Mouse (Mus musculus): ENCODE measurements around the gene Gpr19. TPM values are rescaled to one million over a fixed set of nuclear protein-coding genes. Genes with fewer than 3 reads are reported as not detected.

The Gpr19 gene
- polyA plus RNA-seq, 1 experiment: 9.7 TPM

GRCm38 (mm10) chr6:134887711-134888449, 10.5 kb downstream of the Gpr19 start:
- DNase-seq (ENCODE audit: low spot score): no peak

DNA sequence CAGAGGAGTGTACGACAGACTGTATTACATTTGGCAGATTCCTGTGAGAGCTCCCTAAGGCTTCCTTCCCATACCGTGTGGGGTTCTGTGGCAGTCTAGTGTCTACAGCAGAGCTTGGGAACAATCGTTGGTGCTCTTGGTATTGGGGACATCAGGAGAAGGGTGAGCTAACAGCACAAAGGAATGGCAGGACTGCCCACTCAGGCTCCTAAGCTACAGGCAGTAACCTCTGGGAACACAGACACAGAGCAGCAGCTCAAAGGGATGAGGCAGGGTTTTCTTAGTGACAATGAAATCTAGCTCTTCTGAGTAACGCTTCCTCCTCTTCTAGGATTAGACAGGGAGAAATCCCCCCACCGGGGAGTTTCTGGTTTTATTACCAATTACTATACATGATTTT, 11.4 kb downstream of the Gpr19 start:
- no peak for DNase-seq (ENCODE audit: low spot score)

DNA sequence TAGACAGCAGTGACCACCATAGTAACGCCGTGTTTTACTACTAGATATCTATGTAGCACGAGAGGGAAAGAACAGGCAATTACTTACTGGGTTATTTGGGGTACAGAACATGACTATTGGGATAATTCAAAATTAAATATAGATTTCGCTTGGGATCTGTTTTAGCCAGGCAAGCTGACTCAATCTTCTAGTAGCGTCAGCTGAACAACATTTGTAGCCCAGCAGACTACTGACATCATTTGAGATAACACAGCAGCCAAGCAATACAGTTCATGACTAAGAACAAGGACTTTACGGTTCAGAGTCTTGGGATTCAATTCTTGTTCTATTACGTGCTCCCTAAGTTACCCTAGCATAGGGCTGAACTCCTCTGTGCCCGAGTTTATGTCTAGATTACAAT, 11.9 kb downstream of the Gpr19 start:
- DNase-seq (ENCODE audit: low spot score): no peak

DNA sequence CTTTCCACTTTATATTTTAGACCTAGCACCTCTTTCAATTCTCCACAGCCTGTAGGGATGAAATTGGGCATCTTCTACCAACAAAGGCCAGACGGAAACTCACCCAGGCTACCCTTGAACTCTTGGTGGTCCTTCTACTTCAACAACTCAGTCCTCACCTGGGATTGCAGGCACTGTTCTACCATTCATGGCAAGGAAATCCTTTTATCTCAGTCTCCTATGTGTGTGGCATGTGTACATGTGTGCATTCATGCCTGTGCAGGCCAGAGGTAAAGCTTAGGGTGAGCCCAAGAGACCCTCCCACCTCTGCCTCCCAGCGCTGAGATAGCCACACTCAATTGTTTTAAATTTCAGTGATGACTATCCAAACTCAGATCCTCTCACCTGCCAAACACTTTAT, 12.9 kb downstream of the Gpr19 start:
- DNase-seq (ENCODE audit: low spot score): no peak

DNA sequence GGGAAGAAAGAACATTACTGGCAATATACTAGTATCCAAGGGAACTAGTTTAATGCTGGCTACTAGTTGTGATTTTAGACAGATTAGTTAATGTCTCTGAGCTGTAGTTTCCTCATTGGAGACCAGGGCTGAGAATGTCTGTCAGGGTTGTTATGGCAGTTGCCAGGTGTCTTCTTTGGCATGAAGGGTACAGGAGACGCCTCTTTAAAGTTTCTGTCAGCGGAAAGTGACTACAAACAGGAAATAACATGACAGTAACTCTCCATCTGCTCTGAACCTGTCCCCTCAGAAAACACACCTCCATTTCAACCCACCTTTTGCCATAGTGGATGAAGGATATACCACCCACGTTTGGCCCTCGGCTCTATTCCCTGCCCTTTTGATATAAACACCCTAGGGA, 14.7 kb downstream of the Gpr19 start:
- no peak for DNase-seq (ENCODE audit: low spot score)

GRCm38 (mm10) chr6:134880046-134880445, 18.3 kb downstream of the Gpr19 start:
- DNase-seq (ENCODE audit: low spot score): no peak

- no peak for DNase-seq (ENCODE audit: low spot score)
Measured at GRCm38 (mm10) chr6:134879556-134879955, 18.8 kb downstream of the Gpr19 start.

DNA sequence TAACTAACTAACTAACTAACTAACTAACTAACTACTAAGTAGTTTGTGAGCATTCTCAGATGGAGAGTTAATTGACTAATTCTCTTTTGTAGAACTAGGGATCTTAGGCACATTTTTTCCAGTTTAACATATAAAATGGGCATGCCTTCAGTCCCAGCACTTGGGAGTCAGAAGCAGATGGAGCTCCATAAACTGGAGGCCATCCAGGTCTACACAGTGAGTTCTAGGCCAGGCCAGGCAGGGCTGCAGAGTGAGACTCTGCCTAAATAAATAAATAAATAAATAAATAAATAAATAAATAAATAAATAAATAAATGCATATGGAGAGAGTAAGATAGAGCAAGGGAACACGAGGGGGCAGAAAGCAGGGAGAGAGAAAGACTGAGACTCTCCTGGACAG, 20.5 kb downstream of the Gpr19 start:
- DNase-seq (ENCODE audit: low spot score): no peak

- DNase-seq (ENCODE audit: low spot score): no peak
Measured at GRCm38 (mm10) chr6:134877276-134877675, 21.1 kb downstream of the Gpr19 start.

DNA sequence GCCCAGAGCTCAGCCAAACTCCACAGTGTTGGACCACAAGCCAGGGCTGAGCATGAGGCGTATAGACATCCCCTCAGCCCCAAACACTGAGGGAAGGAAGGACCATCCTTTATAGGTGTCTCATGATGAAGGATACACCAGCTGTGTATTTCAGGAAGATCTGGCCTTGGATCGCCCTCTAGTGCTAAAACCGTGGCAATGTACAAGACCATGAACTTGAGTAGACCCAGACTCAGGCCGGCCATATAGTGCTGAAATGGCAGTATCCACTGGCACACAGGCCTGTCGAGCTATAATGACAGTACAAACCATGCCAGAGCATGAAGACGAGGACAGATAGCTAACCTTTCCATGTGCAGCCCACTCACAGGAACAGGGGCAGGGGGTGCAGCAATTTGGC, 21.6 kb downstream of the Gpr19 start:
- no peak for DNase-seq (ENCODE audit: low spot score)

- DNase-seq (ENCODE audit: low spot score): no peak
Measured at GRCm38 (mm10) chr6:134873018-134873417, 25.4 kb downstream of the Gpr19 start.

- DNase-seq (ENCODE audit: low spot score): no peak
Measured at GRCm38 (mm10) chr6:134872236-134872635, 26.1 kb downstream of the Gpr19 start.

DNA sequence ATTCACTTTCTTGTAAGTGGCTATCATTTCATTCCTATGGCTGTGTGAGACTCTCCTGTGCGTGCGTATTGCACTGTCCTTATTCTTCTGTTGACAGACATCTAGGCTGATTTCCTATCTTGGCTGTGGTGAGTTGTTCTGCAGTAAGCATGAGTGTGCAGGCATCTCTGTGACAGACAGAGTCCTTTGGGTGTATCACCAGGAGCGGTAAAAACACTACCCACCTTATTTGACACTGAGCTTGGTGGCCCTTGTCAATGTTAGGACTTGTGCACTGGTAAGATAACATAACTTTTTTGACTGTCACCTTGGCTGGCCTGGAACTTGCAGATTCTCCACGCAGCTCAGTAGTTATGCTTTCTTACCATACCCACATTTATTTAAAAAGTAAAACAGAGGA, 27.5 kb downstream of the Gpr19 start:
- no peak for DNase-seq (ENCODE audit: low spot score)

DNA sequence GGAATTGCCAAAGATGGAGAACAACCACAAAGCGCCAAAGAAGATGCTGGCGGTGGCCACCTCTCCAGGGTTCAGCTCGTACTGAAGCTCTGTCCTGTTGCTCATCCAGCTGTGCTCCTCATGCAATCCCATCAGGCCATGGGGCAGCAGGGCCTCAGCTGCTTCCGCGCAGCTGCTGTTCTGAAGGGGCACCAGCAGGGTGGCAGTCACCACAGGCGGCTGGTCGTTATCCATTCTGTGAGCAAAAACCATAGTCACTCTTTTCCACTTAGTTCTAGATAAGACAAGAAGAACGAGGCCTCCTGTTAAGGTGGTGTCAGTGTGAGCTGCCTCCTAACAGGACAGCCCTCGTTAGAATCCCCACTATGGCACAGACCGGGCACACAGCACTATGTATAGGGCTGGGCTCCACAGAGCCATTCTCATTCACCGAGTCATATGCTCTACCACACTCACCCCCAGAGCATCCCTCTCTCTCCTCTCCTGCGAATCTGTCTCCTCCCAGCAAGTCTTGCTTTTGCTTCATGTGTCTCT, 28.1 kb downstream of the Gpr19 start:
- DNase-seq (ENCODE audit: low spot score): no peak

GRCm38 (mm10) chr6:134867325-134867724, 31.1 kb downstream of the Gpr19 start:
- no peak for DNase-seq (ENCODE audit: low spot score)

GRCm38 (mm10) chr6:134866113-134866512, 32.3 kb downstream of the Gpr19 start:
- DNase-seq (ENCODE audit: low spot score): no peak

DNA sequence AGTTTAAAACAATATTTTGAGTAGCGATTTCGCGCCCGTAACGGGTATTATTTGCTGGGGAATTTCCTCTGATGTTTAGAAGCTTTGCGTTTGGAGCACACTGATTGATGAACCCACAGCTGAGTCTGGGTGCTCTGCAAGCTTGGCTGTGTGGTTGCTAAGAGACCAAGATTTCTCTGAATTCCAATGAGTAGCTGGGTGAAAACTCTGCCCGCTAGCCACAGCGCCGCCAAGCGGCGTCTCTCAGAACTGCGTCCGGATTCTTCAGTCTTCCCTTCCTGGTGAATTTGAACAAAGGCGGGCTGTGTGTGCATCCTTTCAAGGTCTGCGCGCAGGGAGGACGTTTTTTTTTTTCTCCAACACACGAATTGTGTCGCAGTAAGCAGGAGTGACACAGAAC, 35.2 kb downstream of the Gpr19 start:
- DNase-seq (ENCODE audit: low spot score): peak; percentile 86

DNA sequence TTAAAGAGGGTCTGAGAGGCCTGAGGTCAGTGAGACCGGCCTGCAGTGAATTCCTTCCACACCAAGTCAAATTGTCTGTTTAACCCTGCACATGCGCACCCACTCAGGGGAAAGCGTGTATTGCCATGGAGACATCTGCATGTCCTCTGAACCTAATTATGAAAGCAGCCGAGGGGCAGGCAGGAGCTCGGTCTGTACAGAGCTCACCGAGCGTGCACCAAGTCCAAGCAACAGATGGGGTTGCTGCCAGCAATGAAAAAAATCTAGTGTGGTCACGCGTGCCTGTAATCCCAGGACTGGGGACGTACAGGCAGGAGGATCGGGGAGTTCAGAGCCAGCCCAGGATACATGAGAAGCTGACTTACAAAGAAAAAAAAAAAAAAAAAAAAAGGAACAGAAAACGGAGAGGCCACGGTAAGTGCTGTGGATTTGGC, 35.7 kb downstream of the Gpr19 start:
- DNase-seq (ENCODE audit: low spot score): no peak

GRCm38 (mm10) chr6:134861386-134861785, 37.0 kb downstream of the Gpr19 start:
- no peak for DNase-seq (ENCODE audit: low spot score)

- DNase-seq (ENCODE audit: low spot score): no peak
Measured at GRCm38 (mm10) chr6:134860275-134860674, 38.1 kb downstream of the Gpr19 start.

DNA sequence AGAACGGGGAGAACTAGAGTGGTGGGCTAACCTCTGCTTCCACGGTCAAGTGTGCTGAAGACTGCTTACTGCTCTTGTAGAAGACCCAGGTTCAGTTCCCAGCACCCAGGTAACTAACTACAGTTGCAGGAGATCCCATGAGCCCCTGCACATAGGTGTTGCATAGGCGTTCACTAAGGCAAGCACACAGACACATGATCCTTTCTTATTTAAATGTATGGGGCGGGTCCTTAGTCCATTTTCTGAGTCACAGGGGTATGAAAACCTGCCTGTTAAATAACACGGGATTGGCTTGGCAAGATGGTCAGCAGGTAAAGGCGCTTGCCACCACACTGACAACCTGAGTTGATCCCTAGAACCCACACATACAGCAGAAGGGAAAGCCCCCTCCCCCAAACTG, 39.4 kb downstream of the Gpr19 start:
- DNase-seq (ENCODE audit: low spot score): no peak

GRCm38 (mm10) chr6:134855926-134856325, 42.5 kb downstream of the Gpr19 start:
- no peak for DNase-seq (ENCODE audit: low spot score)

DNA sequence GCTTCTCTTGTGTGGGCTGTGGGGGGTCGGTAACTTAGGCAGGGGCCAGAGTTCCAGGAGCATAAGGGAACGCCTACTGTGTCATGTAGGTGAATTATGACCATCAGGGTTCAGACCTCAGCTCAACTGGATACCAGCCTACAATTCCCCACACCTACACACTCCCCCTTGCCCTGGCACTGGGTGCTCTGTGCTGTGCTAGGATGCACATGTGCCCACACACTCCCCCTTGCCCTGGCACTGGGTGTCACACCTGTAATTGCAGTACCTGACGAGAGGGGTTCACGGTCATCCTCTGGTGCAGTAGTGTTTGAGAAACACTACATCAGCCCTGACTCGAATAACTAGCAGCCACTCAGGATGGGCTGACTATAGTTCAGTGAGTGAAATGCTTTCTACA, 43.6 kb downstream of the Gpr19 start:
- no peak for DNase-seq (ENCODE audit: low spot score)

- no peak for DNase-seq (ENCODE audit: low spot score)
Measured at GRCm38 (mm10) chr6:134849985-134850384, 48.4 kb downstream of the Gpr19 start.

All from urinary bladder, adult 2 months (tissue).